ENCODE assay signal across 8 mouse cellular contexts in the genomic region with DNA sequence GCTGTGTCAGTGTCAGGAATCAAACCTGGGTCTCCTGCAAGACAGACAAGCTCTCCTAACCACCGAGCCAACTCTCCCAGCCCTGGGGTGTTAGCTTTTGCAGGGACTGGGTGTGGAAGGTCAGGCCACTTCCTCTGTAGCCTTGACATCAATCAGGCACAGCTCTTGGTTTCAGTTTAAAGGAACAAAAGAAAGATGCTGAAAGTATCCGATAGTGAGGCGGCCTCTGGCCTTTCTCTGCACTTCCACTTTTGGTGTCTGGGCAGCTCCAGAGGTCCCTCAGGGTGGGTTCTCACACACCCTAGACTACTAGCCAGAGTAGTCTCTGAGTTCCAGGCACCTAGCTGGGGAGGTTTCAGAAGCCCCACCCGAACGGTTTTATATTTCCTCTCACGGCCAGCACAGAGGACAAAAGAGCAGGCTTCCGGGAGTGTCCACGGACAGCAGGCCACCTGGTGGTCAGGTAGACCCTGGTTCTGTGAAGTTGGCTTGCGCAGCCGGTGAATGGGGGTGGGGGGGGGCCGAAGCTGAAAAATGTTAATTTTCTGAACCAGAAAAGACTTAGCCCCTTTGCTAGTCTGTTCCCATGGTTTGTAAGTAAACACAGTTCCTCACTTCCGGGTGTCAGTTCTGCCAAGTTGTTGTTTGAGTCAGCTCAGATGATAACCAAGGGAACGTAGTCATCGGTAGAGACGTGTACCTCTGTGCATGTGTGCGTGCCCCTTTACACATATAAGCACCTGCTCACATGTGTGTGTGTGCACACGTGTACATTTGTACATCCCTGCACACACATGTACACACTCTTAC. TPM values are rescaled to one million over a fixed set of nuclear protein-coding genes. Genes with fewer than 3 reads are reported as not detected.
DNase-seq lines count a peak whose midpoint lies in the region; ATAC-seq and TF ChIP-seq lines count a peak whose summit lies in the region.
"Had no signal": no experiment of that assay in that cellular context is flagged by ENCODE, and none has a peak within 500 bp of the region (broad histone marks: within the 10 kb centered on the region; RNA-seq: fewer than 3 reads in every experiment).

No protein-coding gene starts in this region.

- no peaks in the 10 kb centered on the region for H3K9me3 ChIP-seq in heart, postnatal 0 days (replicated peaks; ENCODE audit: control insufficient read depth, low read length)
- H3K9me3 ChIP-seq in liver, embryonic 16.5 days (replicated peaks; ENCODE audit: control insufficient read depth, low read length), result no peaks in the 10 kb centered on the region
- no peaks in the 10 kb centered on the region for H3K9me3 ChIP-seq in stomach, postnatal 0 days (ENCODE audit: control insufficient read depth, low read length)

- intact Hi-C loops in left cerebral cortex, postnatal 4 days (cut with DNase I), result no loop called here

- peaks cover 16% of the 10 kb centered on the region for H3K4me1 ChIP-seq in heart, postnatal 0 days (ENCODE audit: control insufficient read depth, insufficient read depth)
- H3K4me1 ChIP-seq in liver, embryonic 16.5 days (ENCODE audit: control insufficient read depth, low read depth, low read length), result peaks cover 56% of the 10 kb centered on the region
- H3K4me1 ChIP-seq in stomach, postnatal 0 days (replicated peaks; ENCODE audit: control insufficient read depth, insufficient read depth), result no peaks in the 10 kb centered on the region; the same call in none of the 2 replicates

- H3K4me2 ChIP-seq in heart, postnatal 0 days (ENCODE audit: low read depth, low read length), result peak overlapping the region; percentile 42
- 0 out of 2 replicates have a peak overlapping the region, but pooled peaks have one; percentile 8 for H3K4me2 ChIP-seq in liver, embryonic 16.5 days (ENCODE audit: low read depth, low read length)
- H3K4me2 ChIP-seq in stomach, postnatal 0 days (replicated peaks; ENCODE audit: low read depth), result peak overlapping the region; percentile 29; the same call in 1 of the 2 replicates

- H3K4me3 ChIP-seq in heart, postnatal 0 days (ENCODE audit: low read depth, low read length), result no peak overlapping the region
- H3K4me3 ChIP-seq in liver, embryonic 16.5 days (ENCODE audit: low read depth, low read length), result no peak overlapping the region
- H3K4me3 ChIP-seq in stomach, postnatal 0 days (ENCODE audit: low read depth, low read length), result no peak overlapping the region
- H3K4me3 ChIP-seq: erythroblast, embryonic 14.5 days had no signal

- no peaks in the 10 kb centered on the region for H3K36me3 ChIP-seq in heart, postnatal 0 days (replicated peaks; ENCODE audit: control insufficient read depth, insufficient read depth, low read length)
- H3K36me3 ChIP-seq in liver, embryonic 16.5 days (ENCODE audit: control insufficient read depth, insufficient read depth), result peaks cover 11% of the 10 kb centered on the region
- H3K36me3 ChIP-seq in stomach, postnatal 0 days (ENCODE audit: control insufficient read depth, insufficient read depth, low read length), result no peaks in the 10 kb centered on the region

- H3K9ac ChIP-seq in heart, postnatal 0 days (replicated peaks; ENCODE audit: low read depth, low read length), result no peak overlapping the region
- no peak overlapping the region for H3K9ac ChIP-seq in liver, embryonic 16.5 days (ENCODE audit: low read depth, low read length)
- H3K9ac ChIP-seq in stomach, postnatal 0 days (ENCODE audit: low read length), result no peak overlapping the region

- peak; percentile 28 for ATAC-seq in heart, postnatal 0 days (ENCODE audit: insufficient read depth, low read depth)
- ATAC-seq in liver, embryonic 16.5 days (ENCODE audit: low read depth), result no peak
- peak; percentile 45 for ATAC-seq in stomach, postnatal 0 days (ENCODE audit: low FRiP score, low TSS enrichment)
- no peak for ATAC-seq in frontal cortex, adult (ENCODE audit: low TSS enrichment)

- no peak for TF ChIP-seq EP300 in heart, postnatal 0 days (IDR thresholded peaks at IDR 0.05; ENCODE audit: low read depth)
- no peak for TF ChIP-seq EP300 in stomach, postnatal 0 days (optimal IDR thresholded peaks at IDR 0.05)

- no peaks in the 10 kb centered on the region for H3K27me3 ChIP-seq in heart, postnatal 0 days (ENCODE audit: control insufficient read depth, insufficient read depth, low read length)
- no peaks in the 10 kb centered on the region for H3K27me3 ChIP-seq in liver, embryonic 16.5 days (ENCODE audit: control insufficient read depth, insufficient read depth, low read depth, low read length)
- H3K27me3 ChIP-seq in stomach, postnatal 0 days (ENCODE audit: control insufficient read depth, insufficient read depth, low read length), result no peaks in the 10 kb centered on the region

- 50% methylated on average over 17 of the region's 17 CpGs for WGBS in heart, postnatal 0 days
- WGBS in liver, embryonic 16.5 days (ENCODE audit: insufficient replicate concordance), result 37% methylated on average over 17 of the region's 17 CpGs
- 25% methylated on average over 17 of the region's 17 CpGs for WGBS in stomach, postnatal 0 days

- H3K27ac ChIP-seq in heart, postnatal 0 days (ENCODE audit: low read depth), result peak overlapping the region; percentile 54
- H3K27ac ChIP-seq in liver, embryonic 16.5 days (ENCODE audit: low read length), result peak overlapping the region; percentile 13
- H3K27ac ChIP-seq in stomach, postnatal 0 days (replicated peaks), result peak overlapping the region; percentile 87

- no peak for TF ChIP-seq CTCF in heart, postnatal 0 days (IDR thresholded peaks at IDR 0.05; ENCODE audit: low read depth)
- peak; percentile 50 for TF ChIP-seq CTCF in stomach, postnatal 0 days (IDR thresholded peaks at IDR 0.05; ENCODE audit: low read depth)

- peak; percentile 86 for DNase-seq in CD4-positive helper T cell, adult 2 months (ENCODE audit: low read depth, low spot score)
- peak; percentile 34 for DNase-seq in R1 (ENCODE audit: low read depth, low spot score)
- no peak for DNase-seq in heart, postnatal 0 days (ENCODE audit: low spot score)
- peak; percentile 61 for DNase-seq in stomach, postnatal 0 days (ENCODE audit: low spot score)
- no peak for DNase-seq in left cerebral cortex, postnatal 4 days

RNA-seq across cellular contexts. Expression of a gene that starts 25.5 kb away (rescaled TPM):
- 11.1 and 19.6 TPM in 2 replicates for total RNA-seq in heart, postnatal 0 days (2014; rRNA removed; ENCODE audit: low replicate concordance)
- 4.9 and 5.7 TPM in 2 replicates for polyA plus RNA-seq in heart, postnatal 0 days (2015; fragmentation: Nextera tagmentation; extraction: Ambion mirVana)
- polyA plus RNA-seq in liver, embryonic 16.5 days (2015; fragmentation: Nextera tagmentation; extraction: Ambion mirVana), result 8.4 and 9.1 TPM in 2 replicates
- polyA plus RNA-seq in stomach, postnatal 0 days (2015; fragmentation: Nextera tagmentation; extraction: Ambion mirVana), result 19.9 and 22.9 TPM in 2 replicates
- 100 to 1,000 TPM; 351 to 377 TPM for total RNA-seq in left cerebral cortex, postnatal 4 days (2021)

Comparison
In these comparisons a context has a peak if more than half of its experiments do, and no peak if none do; other contexts are left out.
1. DNase-seq: peak in CD4-positive helper T cell, adult 2 months (single experiment), R1 (single experiment) and stomach, postnatal 0 days (single experiment); none in heart, postnatal 0 days (single experiment) and left cerebral cortex, postnatal 4 days (single experiment).
2. ATAC-seq: peak in heart, postnatal 0 days (single experiment) and stomach, postnatal 0 days (single experiment); none in liver, embryonic 16.5 days (single experiment) and frontal cortex, adult (single experiment).
3. H3K27ac ChIP-seq: peak in every context shown above with its lines; median percentile 87 in stomach, postnatal 0 days; 54 in heart, postnatal 0 days; 13 in liver, embryonic 16.5 days.
4. Peak in every context shown above with its lines, with median percentiles within 50 percentile points of each other: H3K4me2 ChIP-seq.